25 mouse cellular contexts compared by ENCODE assay signal in genomic region chr9:60482165-60482564, GRCm38 (mm10). TPM values are rescaled to one million over a fixed set of nuclear protein-coding genes. Genes with fewer than 3 reads are reported as not detected.
DNase-seq lines count a peak whose midpoint lies in the region; ATAC-seq and TF ChIP-seq lines count a peak whose summit lies in the region.
"Had no signal": no experiment of that assay in that cellular context is flagged by ENCODE, and none has a peak within 500 bp of the region (broad histone marks: within the 10 kb centered on the region; RNA-seq: fewer than 3 reads in every experiment).

No protein-coding gene starts in this region.

- H3K4me2 ChIP-seq in heart, embryonic 13.5 days = peak overlapping the region; percentile 16
- no peak overlapping the region for H3K4me2 ChIP-seq in lung, postnatal 0 days (replicated peaks; ENCODE audit: low read depth, low read length)
- H3K4me2 ChIP-seq: embryonic facial prominence, embryonic 12.5 days; hindbrain, embryonic 15.5 days; limb, embryonic 13.5 days; liver, embryonic 12.5 days; lung, embryonic 14.5 days; midbrain, embryonic 15.5 days; neural tube, embryonic 12.5 days had no signal

- no peaks in the 10 kb centered on the region for H3K36me3 ChIP-seq in heart, embryonic 13.5 days
- H3K36me3 ChIP-seq in lung, postnatal 0 days (ENCODE audit: insufficient read depth, low read length) = no peaks in the 10 kb centered on the region
- H3K36me3 ChIP-seq: embryonic facial prominence, embryonic 12.5 days; G1E; hindbrain, embryonic 15.5 days; limb, embryonic 13.5 days; liver, embryonic 12.5 days; midbrain, embryonic 15.5 days; neural tube, embryonic 12.5 days had no signal

- TF ChIP-seq EP300 in lung, postnatal 0 days (IDR thresholded peaks at IDR 0.05) = no peak

- H3K4me3 ChIP-seq in heart, embryonic 13.5 days = no peak overlapping the region
- H3K4me3 ChIP-seq in lung, postnatal 0 days (ENCODE audit: low read depth, low read length) = no peak overlapping the region
- H3K4me3 ChIP-seq: embryonic facial prominence, embryonic 12.5 days; hindbrain, embryonic 15.5 days; limb, embryonic 13.5 days; liver, embryonic 12.5 days; midbrain, embryonic 15.5 days; neural tube, embryonic 12.5 days had no signal

- no peaks in the 10 kb centered on the region for H3K27me3 ChIP-seq in heart, embryonic 13.5 days (replicated peaks)
- no peaks in the 10 kb centered on the region for H3K27me3 ChIP-seq in lung, postnatal 0 days (replicated peaks; ENCODE audit: insufficient read depth, low read length)
- H3K27me3 ChIP-seq: embryonic facial prominence, embryonic 12.5 days; hindbrain, embryonic 15.5 days; limb, embryonic 13.5 days; liver, embryonic 12.5 days; midbrain, embryonic 15.5 days; neural tube, embryonic 12.5 days had no signal

- peak overlapping the region; percentile 65 for H3K27ac ChIP-seq in heart, embryonic 13.5 days (replicated peaks)
- no peak overlapping the region for H3K27ac ChIP-seq in lung, postnatal 0 days (ENCODE audit: low read length)
- H3K27ac ChIP-seq: embryonic facial prominence, embryonic 12.5 days; hindbrain, embryonic 15.5 days; limb, embryonic 13.5 days; liver, embryonic 12.5 days; midbrain, embryonic 15.5 days; neural tube, embryonic 12.5 days had no signal

- H3K4me1 ChIP-seq in heart, embryonic 13.5 days = peaks cover 22% of the 10 kb centered on the region
- 0 out of 2 replicates have a peak, but pooled peaks cover 3% of the 10 kb centered on the region for H3K4me1 ChIP-seq in lung, postnatal 0 days (ENCODE audit: insufficient read depth, low read depth, low read length)
- H3K4me1 ChIP-seq: hindbrain, embryonic 15.5 days; midbrain, embryonic 15.5 days; neural tube, embryonic 12.5 days had no signal

- no peak overlapping the region for H3K9ac ChIP-seq in heart, embryonic 13.5 days
- H3K9ac ChIP-seq in lung, postnatal 0 days (replicated peaks; ENCODE audit: low read depth) = no peak overlapping the region
- H3K9ac ChIP-seq: embryonic facial prominence, embryonic 12.5 days; hindbrain, embryonic 15.5 days; limb, embryonic 13.5 days; liver, embryonic 12.5 days; lung, embryonic 14.5 days; midbrain, embryonic 15.5 days; neural tube, embryonic 12.5 days had no signal

- TF ChIP-seq CTCF in lung, postnatal 0 days (IDR thresholded peaks at IDR 0.05) = no peak

- WGBS in heart, embryonic 13.5 days = 30% methylated on average over 4 of the region's 4 CpGs
- 49% methylated on average over 4 of the region's 4 CpGs for WGBS in lung, postnatal 0 days

- DNase-seq in heart, postnatal 14 days = no peak
- peak; percentile 32 for DNase-seq in lung, postnatal 0 days (ENCODE audit: low spot score)
- DNase-seq in lung, postnatal 10 days = no peak
- DNase-seq in gastrocnemius, postnatal 14 days = no peak
- no peak for DNase-seq in embryo, embryonic 10 days (ENCODE audit: low spot score)
- DNase-seq: adrenal gland, adult 8-10 months; B cell, adult 2 months; cerebellum, adult 11-12 months; cerebellum, postnatal 10 days; gastrocnemius, postnatal 36 days; kidney, postnatal 4 days; lung, embryonic 14.5 days; retina, postnatal 1 day; right cerebral cortex, postnatal 25 days; thymus, postnatal 14 days had no signal

- ATAC-seq in heart, embryonic 13.5 days (ENCODE audit: extremely low read depth, insufficient number of reproducible peaks, low FRiP score, low TSS enrichment) = no peak
- no peak for ATAC-seq in lung, postnatal 0 days
- ATAC-seq in megakaryocyte progenitor cell, adult 5-6 weeks (replicated peaks; ENCODE audit: poor library complexity) = 0 out of 2 replicates have a peak, but pooled peaks have one; percentile 50
- ATAC-seq: liver, embryonic 12.5 days; midbrain, embryonic 15.5 days had no signal

- no peaks in the 10 kb centered on the region for H3K9me3 ChIP-seq in heart, embryonic 13.5 days
- no peaks in the 10 kb centered on the region for H3K9me3 ChIP-seq in lung, postnatal 0 days (ENCODE audit: low read length)
- H3K9me3 ChIP-seq: embryonic facial prominence, embryonic 12.5 days; G1E; hindbrain, embryonic 15.5 days; limb, embryonic 13.5 days; liver, embryonic 12.5 days; midbrain, embryonic 15.5 days; neural tube, embryonic 12.5 days had no signal

- intact Hi-C loops in heart, postnatal 14 days (cut with DNase I) = no loop called here
- intact Hi-C loops in gastrocnemius, postnatal 14 days (cut with DNase I; ENCODE audit: low total_unique reads) = no loop called here

RNA-seq across cellular contexts. Expression of gene Thsd4, which starts 39.7 kb away (rescaled TPM):
- 8.3 and 10.0 TPM in 2 replicates for polyA plus RNA-seq in heart, embryonic 13.5 days (2015; fragmentation: Nextera tagmentation; extraction: Ambion mirVana)
- total RNA-seq in heart, postnatal 14 days (2021) = 10 to 100 TPM; 10.5 to 11.8 TPM
- polyA plus RNA-seq in lung, postnatal 0 days (2015; fragmentation: Nextera tagmentation; extraction: Ambion mirVana) = 3.4 and 3.6 TPM in 2 replicates
- total RNA-seq in megakaryocyte progenitor cell, adult 5-6 weeks (2015) = 0.05 and 0.44 TPM in 2 replicates
- total RNA-seq in megakaryocyte progenitor cell, adult 5-6 weeks (2017) = 0.10 and 0.17 TPM in 2 replicates
- 1 to 10 TPM; 2.4 to 3.7 TPM for total RNA-seq in gastrocnemius, postnatal 14 days (2021)
- total RNA-seq: CH12.LX had no signal
